Mouse (Mus musculus) MEL (cell line): ENCODE results near the gene Ipo5. TPM values are rescaled to one million over a fixed set of nuclear protein-coding genes. Genes with fewer than 3 reads are reported as not detected.

Experiments used
- DNase-seq: peaks from one replicate; pipeline ENCODE4 v3.0.0; 2011; ENCODE audit warnings: low read depth, low spot score
- H3K27ac ChIP-seq: 2 replicates; pipeline ENCODE4 v1.5.1; 2012; ENCODE audit warnings: low read depth, mild to moderate bottlenecking, control low read depth, low read length, moderate library complexity; ENCODE audit not compliant: control insufficient read depth
- H3K27me3 ChIP-seq, 2 experiments: fragments of 150-350 bp in 1 of 2; sonication (generic) in 1 of 2; 2 replicates each; pipeline ENCODE4 v1.6.1; 2012; ENCODE audit warnings: low read length in 2 of 2, mild to moderate bottlenecking in 2 of 2, improper control_type of control experiment in 1 of 2, moderate library complexity in 1 of 2; ENCODE audit not compliant: insufficient read depth in 2 of 2, control insufficient read depth in 1 of 2
- H3K36me3 ChIP-seq, 2 experiments: 2 replicates each; pipeline ENCODE4 v1.6.1; 2012 to 2014; ENCODE audit warnings: low read length in 2 of 2, improper control_type of control experiment in 1 of 2, inconsistent platforms in 1 of 2, mild to moderate bottlenecking in 1 of 2; ENCODE audit not compliant: insufficient read depth in 2 of 2, control insufficient read depth in 1 of 2
- H3K4me1 ChIP-seq, 2 experiments: fragments of 150-350 bp in 1 of 2; sonication (generic) in 1 of 2; 2 replicates each; pipeline ENCODE4 v1.6.1; 2012; ENCODE audit warnings: low read length in 2 of 2, improper control_type of control experiment in 1 of 2, mild to moderate bottlenecking in 1 of 2; ENCODE audit not compliant: insufficient read depth in 2 of 2, control insufficient read depth in 1 of 2
- H3K4me3 ChIP-seq, 2 experiments: fragments of 150-350 bp in 1 of 2; sonication (generic) in 1 of 2; 2 replicates each; pipeline ENCODE4 v1.5.1; 2012; ENCODE audit warnings: low read depth in 2 of 2, low read length in 2 of 2, mild to moderate bottlenecking in 2 of 2, moderate library complexity in 2 of 2, control low read depth in 1 of 2, improper control_type of control experiment in 1 of 2; ENCODE audit not compliant: control insufficient read depth in 1 of 2, insufficient read depth in 1 of 2
- H3K79me2 ChIP-seq: 2 replicates; pipeline ENCODE4 v1.6.1; 2012; ENCODE audit warnings: mild to moderate bottlenecking, low read length, moderate library complexity; ENCODE audit not compliant: control insufficient read depth, poor library complexity, insufficient read depth
- H3K9ac ChIP-seq: 2 replicates; pipeline ENCODE4 v1.6.1; 2012; ENCODE audit warnings: low read depth, mild to moderate bottlenecking, control low read depth, low read length, moderate library complexity; ENCODE audit not compliant: control insufficient read depth, poor library complexity, severe bottlenecking
- H3K9me3 ChIP-seq: fragments of 150-350 bp; sonication (generic); replicated peaks from 2 replicates; pipeline ENCODE4 v1.6.1; 2012; ENCODE audit warnings: mild to moderate bottlenecking, low read length, improper control_type of control experiment, moderate library complexity; ENCODE audit not compliant: insufficient read depth
- CTCF ChIP-seq, 3 experiments: IDR thresholded peaks in 2 of 3; conservative IDR thresholded peaks in 1 of 3; 2 replicates each; pipeline ENCODE4 v1.5.1; 2011 to 2012; ENCODE audit warnings: low read length in 3 of 3, low read depth in 2 of 3, mild to moderate bottlenecking in 2 of 3, improper control_type of control experiment in 1 of 3, inconsistent platforms in 1 of 3, mixed read lengths in 1 of 3, moderate library complexity in 1 of 3; ENCODE audit not compliant: control insufficient read depth in 1 of 3, insufficient read depth in 1 of 3, poor library complexity in 1 of 3, severe bottlenecking in 1 of 3
- EP300 ChIP-seq, 2 experiments: IDR thresholded peaks; 2 replicates each; pipeline ENCODE4 v1.6.1; 2011; ENCODE audit warnings: improper control_type of control experiment in 2 of 2, low read length in 2 of 2, low read depth in 1 of 2, mild to moderate bottlenecking in 1 of 2
- ETS1 ChIP-seq: IDR thresholded peaks from 2 replicates; pipeline ENCODE4 v1.6.1; 2012; ENCODE audit warnings: low read depth, mild to moderate bottlenecking, inconsistent platforms, low read length, improper control_type of control experiment, moderate library complexity
- GABPA ChIP-seq: IDR thresholded peaks from 2 replicates; pipeline ENCODE4 v1.6.1; 2012; ENCODE audit warnings: low read depth, mild to moderate bottlenecking, inconsistent platforms, low read length, improper control_type of control experiment, moderate library complexity
- HCFC1 ChIP-seq: IDR thresholded peaks from 2 replicates; pipeline ENCODE4 v1.6.1; 2012; ENCODE audit warnings: low read depth, mild to moderate bottlenecking, inconsistent platforms, low read length, improper control_type of control experiment, moderate library complexity
- KAT2A ChIP-seq: conservative IDR thresholded peaks from 2 replicates; pipeline ENCODE4 v1.6.1; 2012; ENCODE audit warnings: low read depth, low read length, improper control_type of control experiment, inconsistent platforms
- MYB ChIP-seq: IDR thresholded peaks from 2 replicates; pipeline ENCODE4 v1.6.1; 2011; ENCODE audit warnings: mild to moderate bottlenecking, low read depth, low read length, improper control_type of control experiment
- MYC ChIP-seq: IDR thresholded peaks from 2 replicates; pipeline ENCODE4 v1.6.1; 2011; ENCODE audit warnings: low read depth, mild to moderate bottlenecking, low read length, improper control_type of control experiment, moderate library complexity
- NELFE ChIP-seq: IDR thresholded peaks from 2 replicates; pipeline ENCODE4 v1.6.1; 2011; ENCODE audit warnings: low read depth, low read length, improper control_type of control experiment
- NRF1 ChIP-seq: IDR thresholded peaks from 2 replicates; pipeline ENCODE4 v1.6.1; 2014; ENCODE audit warnings: low read depth, mild to moderate bottlenecking, inconsistent platforms, low read length, improper control_type of control experiment, moderate library complexity; ENCODE audit not compliant: poor library complexity, insufficient read depth, severe bottlenecking
- POLR2AphosphoS2 ChIP-seq: IDR thresholded peaks from 2 replicates; pipeline ENCODE4 v1.6.1; 2011; ENCODE audit warnings: low read length, improper control_type of control experiment
- RCOR1 ChIP-seq: IDR thresholded peaks from 2 replicates; pipeline ENCODE4 v1.6.1; 2012; ENCODE audit warnings: low read depth, mild to moderate bottlenecking, inconsistent platforms, low read length, improper control_type of control experiment
- SMC3 ChIP-seq: IDR thresholded peaks from 2 replicates; pipeline ENCODE4 v1.6.1; 2011; ENCODE audit warnings: low read depth, low read length, improper control_type of control experiment
- TAL1 ChIP-seq: IDR thresholded peaks from 2 replicates; pipeline ENCODE4 v1.6.1; 2012; ENCODE audit warnings: mild to moderate bottlenecking, inconsistent platforms, low read length, moderate library complexity, mixed read lengths
- TCF12 ChIP-seq: IDR thresholded peaks from 2 replicates; pipeline ENCODE4 v1.6.1; 2014; ENCODE audit warnings: low read depth, mild to moderate bottlenecking, inconsistent platforms, low read length, improper control_type of control experiment, moderate library complexity
- UBTF ChIP-seq: IDR thresholded peaks from 2 replicates; pipeline ENCODE4 v1.6.1; 2012; ENCODE audit warnings: low read depth, mild to moderate bottlenecking, inconsistent platforms, low read length, improper control_type of control experiment, moderate library complexity, borderline replicate concordance; ENCODE audit not compliant: insufficient read depth
- USF1 ChIP-seq: IDR thresholded peaks from 2 replicates; pipeline ENCODE4 v1.6.1; 2014; ENCODE audit warnings: low read depth, mild to moderate bottlenecking, inconsistent platforms, low read length, improper control_type of control experiment, moderate library complexity
- USF2 ChIP-seq, 2 experiments: IDR thresholded peaks; 2 replicates each; pipeline ENCODE4 v1.6.1; 2011 to 2012; ENCODE audit warnings: improper control_type of control experiment in 2 of 2, low read length in 2 of 2, borderline replicate concordance in 1 of 2, inconsistent platforms in 1 of 2, low read depth in 1 of 2, mild to moderate bottlenecking in 1 of 2; ENCODE audit not compliant: insufficient read depth in 1 of 2
- ZMIZ1 ChIP-seq: IDR thresholded peaks from 2 replicates; pipeline ENCODE4 v1.6.1; 2012; ENCODE audit warnings: low read depth, mild to moderate bottlenecking, inconsistent platforms, low read length, improper control_type of control experiment, moderate library complexity
- ZNF384 ChIP-seq: IDR thresholded peaks from 2 replicates; pipeline ENCODE4 v1.6.1; 2012; ENCODE audit warnings: low read depth, mild to moderate bottlenecking, inconsistent platforms, low read length, improper control_type of control experiment
- polyA plus RNA-seq, 2 experiments: library from polyadenylated mRNA; stranded (reverse) in 1 of 2; unstranded in 1 of 2; fragments of >175 nt in 1 of 2; fragments of >200 nt in 1 of 2; gene quantifications; 2 replicates each; pipeline versions ENCODE4 v1.2.1 to v1.2.4; 2012; ENCODE audit warnings: low replicate concordance in 2 of 2, low read depth in 1 of 2; ENCODE audit not compliant: insufficient read length in 2 of 2, insufficient read depth in 1 of 2, missing spikeins in 1 of 2
- total RNA-seq: library from RNA; depleted of rRNA; stranded (reverse); fragments of 300-350 nt; gene quantifications from 2 replicates; pipeline ENCODE4 v1.2.3, GENCODE M21; 2012

Ipo5 gene
- total and polyA plus RNA-seq, 3 experiments = 32.1 to 193 (median 157) TPM

GRCm38 (mm10) chr14:120942803-120943202 lies 31.8 kb downstream of the Ipo5 start:
- Histone ChIP-seq H3K27ac (no peak overlapping the region), H3K9ac (no peak overlapping the region), H3K36me3 (peaks cover 0 to 32% of the 10 kb centered on the region in 2 experiments; a peak in 2 of 4 replicates), H3K27me3 (no peaks in the 10 kb centered on the region), H3K4me1 (no peaks in the 10 kb centered on the region), H3K9me3 (no peaks in the 10 kb centered on the region), H3K4me3 (no peak overlapping the region), H3K79me2 (no peaks in the 10 kb centered on the region)
- no peak for DNase-seq
- TF ChIP-seq GABPA = no peak
- no peak for TF ChIP-seq CTCF (IDR thresholded peaks at IDR 0.05 in 2 of 3, conservative IDR thresholded peaks at IDR 0.05 in 1 of 3; ENCODE audit: control insufficient read depth in 1 of 3, insufficient read depth in 1 of 3, low read depth in 2 of 3, low read length in 3 of 3, poor library complexity in 1 of 3, severe bottlenecking in 1 of 3)
- no peak for TF ChIP-seq MYC
- TF ChIP-seq EP300 (IDR thresholded peaks at IDR 0.05; ENCODE audit: low read depth in 1 of 2, low read length in 2 of 2) = no peak
- no peak for TF ChIP-seq SMC3
- TF ChIP-seq ZMIZ1 = no peak
- TF ChIP-seq TAL1 = no peak
- no peak for TF ChIP-seq HCFC1
- TF ChIP-seq POLR2AphosphoS2 = no peak
- no peak for TF ChIP-seq USF1
- no peak for TF ChIP-seq KAT2A
- TF ChIP-seq RCOR1 = no peak
- no peak for TF ChIP-seq NRF1

GRCm38 (mm10) chr14:120945146-120945545 lies 34.1 kb downstream of the Ipo5 start:
- no peak for TF ChIP-seq ETS1
- no peak for TF ChIP-seq UBTF
- TF ChIP-seq TCF12 = no peak
- no peak for TF ChIP-seq TAL1
- TF ChIP-seq NELFE = no peak
- TF ChIP-seq MYB = no peak
- TF ChIP-seq ZNF384 = no peak
- TF ChIP-seq USF1 = no peak
- no peak for TF ChIP-seq NRF1
- no peak for TF ChIP-seq USF2 (IDR thresholded peaks at IDR 0.05; ENCODE audit: borderline replicate concordance in 1 of 2, insufficient read depth in 1 of 2, low read depth in 1 of 2, low read length in 2 of 2)
- Histone ChIP-seq H3K9me3 (no peaks in the 10 kb centered on the region), H3K9ac (no peak overlapping the region), H3K27me3 (no peaks in the 10 kb centered on the region), H3K4me1 (no peaks in the 10 kb centered on the region), H3K27ac (no peak overlapping the region), H3K79me2 (no peaks in the 10 kb centered on the region), H3K4me3 (no peak overlapping the region), H3K36me3 (peaks cover 0 to 22% of the 10 kb centered on the region in 2 experiments; a peak in 2 of 4 replicates)
- no peak for DNase-seq
